Mouse (Mus musculus) embryonic facial prominence, embryonic 14.5 days (tissue): ENCODE measurements at regions not wholly inside any gene's neighbourhood (a gene's known extent, or its start where the extent isn't known, plus 50 kb on each side); places are given as distances from the start of the nearest gene placed in this dataset.
A peak's percentile ranks its signal among the peaks of the same experiment; 100 is the strongest.

Experiments
- ATAC-seq: fragments of 200-750 bp; cut with Nextera tagmentation; 2 replicates; pipeline ENCODE4 v1.8.0; 2017; ENCODE audit warnings: low read depth, moderate number of reproducible peaks, moderate TSS enrichment
- DNase-seq: peaks from one replicate; pipeline ENCODE4 v3.0.0-alpha.2; 2015; ENCODE audit warnings: low spot score
- H3K27ac ChIP-seq: fragments of 300-500 bp; sonication (generic); replicated peaks from 2 replicates; pipeline ENCODE4 v1.5.1; 2014; ENCODE audit warnings: low read depth, mild to moderate bottlenecking, low read length, moderate library complexity
- H3K27me3 ChIP-seq: fragments of 300-500 bp; sonication (generic); replicated peaks from 2 replicates; pipeline ENCODE4 v1.6.1; 2014; ENCODE audit warnings: low read length; ENCODE audit not compliant: control insufficient read depth, insufficient read depth
- H3K36me3 ChIP-seq: fragments of 300-500 bp; sonication (generic); 2 replicates; pipeline ENCODE4 v1.6.1; 2014; ENCODE audit warnings: low read length, mixed read lengths; ENCODE audit not compliant: control insufficient read depth, insufficient read depth
- H3K4me1 ChIP-seq: fragments of 300-500 bp; sonication (generic); 2 replicates; pipeline ENCODE4 v1.6.1; 2014; ENCODE audit warnings: antibody characterized with exemption, low read length; ENCODE audit not compliant: control insufficient read depth, insufficient read depth
- H3K4me2 ChIP-seq: fragments of 300-500 bp; sonication (generic); 2 replicates; pipeline ENCODE4 v1.6.1; 2014; ENCODE audit warnings: low read depth, mild to moderate bottlenecking, low read length, moderate library complexity, mixed read lengths
- H3K4me3 ChIP-seq: fragments of 300-500 bp; sonication (generic); 2 replicates; pipeline ENCODE4 v1.5.1; 2014; ENCODE audit warnings: low read depth, mild to moderate bottlenecking, low read length
- H3K9ac ChIP-seq: fragments of 300-500 bp; sonication (generic); 2 replicates; pipeline ENCODE4 v1.6.1; 2014; ENCODE audit warnings: low read depth, mild to moderate bottlenecking, low read length, moderate library complexity, mixed read lengths
- H3K9me3 ChIP-seq: fragments of 300-500 bp; sonication (generic); 2 replicates; pipeline ENCODE4 v1.6.1; 2016; ENCODE audit warnings: low read length; ENCODE audit not compliant: control insufficient read depth
- WGBS: fragments of 180-500 bp; shearing (Covaris S2); extraction: QIAGEN DNeasy Blood & Tissue Kit; methylation state at CpG from one replicate; pipeline ENCODE4 v1.1.7; 2014; 5-methylcytosine and 5-hydroxymethylcytosine counted together

- Histone ChIP-seq H3K4me3 (no peak overlapping the region), H3K9ac (no peak overlapping the region), H3K9me3 (peaks cover 6% of the 10 kb centered on the region), H3K36me3 (no peaks in the 10 kb centered on the region), H3K4me2 (no peak overlapping the region), H3K27me3 (no peaks in the 10 kb centered on the region), H3K4me1 (peaks cover 9% of the 10 kb centered on the region; the same call in 1 of the 2 replicates), H3K27ac (no peak overlapping the region)
- 91% methylated on average over 7 of the region's 7 CpGs for WGBS
- no peak for DNase-seq
- ATAC-seq = no peak
Observed at GRCm38 (mm10) chr9:116366713-116367112, 191.6 kb upstream of the Tgfbr2 start.

DNA sequence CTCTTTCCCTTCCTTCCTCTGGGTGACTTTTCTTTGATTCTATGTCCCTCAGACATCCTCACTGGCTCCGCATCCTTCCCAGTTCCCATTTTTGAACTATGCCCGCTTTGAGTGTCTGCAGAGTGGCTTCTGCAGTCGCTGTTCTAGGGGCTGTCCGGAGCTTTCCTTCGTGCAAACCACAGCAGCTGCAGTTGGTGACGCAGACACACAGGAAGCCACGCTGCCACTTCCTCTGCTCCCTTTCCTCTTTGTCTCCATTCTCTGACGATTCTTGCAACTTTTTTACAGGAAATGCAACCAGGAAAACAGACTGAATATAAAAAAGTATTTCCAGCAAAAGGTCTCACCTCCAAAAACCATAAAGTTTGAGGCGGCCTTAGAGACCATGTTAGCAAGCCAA lies 191.0 kb upstream of the Tgfbr2 start:
- Histone ChIP-seq H3K9ac (no peak overlapping the region), H3K9me3 (peaks cover 9% of the 10 kb centered on the region), H3K27ac (no peak overlapping the region), H3K4me1 (peaks cover 9% of the 10 kb centered on the region; the same call in 1 of the 2 replicates), H3K36me3 (no peaks in the 10 kb centered on the region), H3K4me3 (no peak overlapping the region), H3K4me2 (no peak overlapping the region), H3K27me3 (no peaks in the 10 kb centered on the region)
- DNase-seq = no peak
- no peak for ATAC-seq
- WGBS = 71% methylated on average over 9 of the region's 9 CpGs

DNA sequence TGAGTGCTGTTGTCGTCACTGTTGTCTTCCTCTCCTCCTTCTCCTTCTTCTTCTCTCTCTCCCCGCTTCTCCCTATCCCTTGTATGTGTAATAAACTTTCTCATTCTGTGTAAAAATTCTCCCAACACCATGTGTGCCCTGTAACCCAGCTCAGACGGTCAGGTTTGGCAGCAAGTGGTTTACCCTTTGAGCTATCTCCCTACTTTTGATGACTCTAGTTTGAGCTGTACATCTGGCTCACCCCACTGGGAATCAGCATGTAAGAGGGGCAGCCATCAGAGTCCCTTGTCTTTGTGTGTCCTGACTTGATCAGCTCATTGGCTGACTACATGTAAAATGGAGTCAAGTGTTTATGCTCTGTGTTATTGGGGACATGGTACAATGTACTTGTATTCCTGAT lies 190.5 kb upstream of the Tgfbr2 start:
- WGBS = 76% methylated on average over 3 of the region's 3 CpGs
- peaks cover 9% of the 10 kb centered on the region; the same call in 1 of the 2 replicates for H3K4me1 ChIP-seq
- DNase-seq = no peak

GRCm38 (mm10) chr9:116365016-116365685 lies 190.0 kb upstream of the Tgfbr2 start:
- Histone ChIP-seq H3K9me3 (peaks cover 9% of the 10 kb centered on the region), H3K27ac (no peak overlapping the region), H3K27me3 (no peaks in the 10 kb centered on the region), H3K4me3 (no peak overlapping the region), H3K36me3 (no peaks in the 10 kb centered on the region), H3K9ac (no peak overlapping the region), H3K4me2 (no peak overlapping the region), H3K4me1 (peaks cover 9% of the 10 kb centered on the region; the same call in 1 of the 2 replicates)
- DNase-seq (no peak), ATAC-seq (no peak)
- WGBS = 65% methylated on average over 12 of the region's 12 CpGs

More for the DNA sequence above, 190.5 kb upstream of the Tgfbr2 start:
- H3K36me3 ChIP-seq = no peaks in the 10 kb centered on the region
- H3K4me2 ChIP-seq = no peak overlapping the region
- no peak overlapping the region for H3K9ac ChIP-seq
- H3K9me3 ChIP-seq = peaks cover 9% of the 10 kb centered on the region
- no peak overlapping the region for H3K27ac ChIP-seq
- no peak for ATAC-seq
- H3K4me3 ChIP-seq = no peak overlapping the region
- no peaks in the 10 kb centered on the region for H3K27me3 ChIP-seq

DNA sequence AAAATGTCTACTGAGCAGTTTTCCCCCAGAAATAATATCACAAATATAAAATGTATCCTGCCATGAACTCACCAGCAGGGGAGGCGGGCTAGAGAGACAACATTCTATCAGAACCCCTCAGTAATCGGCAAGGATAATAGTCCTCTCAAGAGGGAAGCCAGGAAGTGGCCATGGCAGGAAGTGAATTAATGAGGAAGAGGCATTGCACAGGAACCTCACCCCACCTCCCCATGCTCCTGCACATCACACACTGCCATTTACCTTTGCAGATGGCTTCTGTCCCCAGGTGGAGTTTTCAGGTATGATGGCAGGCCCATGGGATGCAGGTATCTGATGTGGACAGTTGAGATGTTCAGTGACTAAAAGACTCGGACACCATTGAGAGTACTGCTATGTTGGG lies 185.9 kb upstream of the Tgfbr2 start:
- H3K9ac ChIP-seq = no peak overlapping the region
- no peak overlapping the region for H3K27ac ChIP-seq
- no peak overlapping the region for H3K4me2 ChIP-seq
- peaks cover 9% of the 10 kb centered on the region for H3K9me3 ChIP-seq
- no peaks in the 10 kb centered on the region for H3K4me1 ChIP-seq
- no peak overlapping the region for H3K4me3 ChIP-seq
- no peaks in the 10 kb centered on the region for H3K36me3 ChIP-seq
- no peaks in the 10 kb centered on the region for H3K27me3 ChIP-seq
- WGBS = 84% methylated on average over 3 of the region's 3 CpGs
- ATAC-seq (no peak), DNase-seq (no peak)

DNA sequence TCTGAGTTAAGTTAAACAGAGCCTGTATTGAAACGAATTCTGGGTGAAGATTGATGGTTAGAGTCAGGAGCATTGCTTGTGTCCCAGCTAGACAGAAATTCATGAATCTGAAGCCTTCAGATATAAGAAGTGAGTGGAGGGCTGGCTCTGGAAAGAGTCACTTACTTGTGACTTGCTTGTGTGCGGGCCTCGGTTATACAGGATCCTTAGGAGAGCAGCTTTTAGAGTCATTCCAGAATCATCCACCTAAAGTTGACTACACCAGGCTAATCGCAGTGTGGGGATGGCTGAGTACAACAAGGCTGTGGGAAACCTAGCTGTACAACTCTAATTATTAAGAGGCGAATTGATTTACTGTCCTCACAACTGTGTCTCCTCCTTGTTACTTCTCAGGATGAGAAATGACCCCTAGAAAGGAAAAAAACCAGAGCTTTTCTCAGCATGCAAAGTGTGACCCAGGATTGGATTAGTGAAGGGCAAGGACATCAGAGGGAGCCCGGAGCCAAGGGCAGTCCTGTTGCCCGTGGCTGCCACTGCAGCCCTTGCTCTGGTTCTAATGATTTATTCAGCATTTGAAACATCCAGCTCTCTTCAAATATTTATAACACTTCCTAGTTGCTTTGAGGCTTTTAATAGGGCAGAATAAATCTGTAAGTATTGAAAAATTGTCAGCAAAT lies 179.0 kb upstream of the Tgfbr2 start:
- H3K4me1 ChIP-seq = peaks cover 5% of the 10 kb centered on the region; the same call in 1 of the 2 replicates
- H3K9ac ChIP-seq = no peak overlapping the region
- H3K9me3 ChIP-seq = no peaks in the 10 kb centered on the region
- H3K27me3 ChIP-seq = no peaks in the 10 kb centered on the region
- no peak overlapping the region for H3K4me2 ChIP-seq
- H3K36me3 ChIP-seq = no peaks in the 10 kb centered on the region
- WGBS = 81% methylated on average over 7 of the region's 7 CpGs
- no peak for ATAC-seq
- H3K4me3 ChIP-seq = no peak overlapping the region
- DNase-seq = no peak
- no peak overlapping the region for H3K27ac ChIP-seq

GRCm38 (mm10) chr9:116352801-116353494 lies 177.8 kb upstream of the Tgfbr2 start:
- no peak overlapping the region for H3K9ac ChIP-seq
- 77% methylated on average over 4 of the region's 4 CpGs for WGBS
- H3K4me2 ChIP-seq = no peak overlapping the region
- ATAC-seq (no peak), DNase-seq (no peak)
- H3K4me1 ChIP-seq = peaks cover 5% of the 10 kb centered on the region; the same call in 1 of the 2 replicates
- no peaks in the 10 kb centered on the region for H3K36me3 ChIP-seq
- H3K27me3 ChIP-seq = no peaks in the 10 kb centered on the region
- no peak overlapping the region for H3K27ac ChIP-seq
- no peak overlapping the region for H3K4me3 ChIP-seq
- H3K9me3 ChIP-seq = no peaks in the 10 kb centered on the region

GRCm38 (mm10) chr9:116350804-116351547 lies 175.8 kb upstream of the Tgfbr2 start:
- Histone ChIP-seq H3K4me1 (peaks cover 5% of the 10 kb centered on the region; the same call in 1 of the 2 replicates), H3K36me3 (no peaks in the 10 kb centered on the region), H3K9ac (no peak overlapping the region), H3K27me3 (no peaks in the 10 kb centered on the region), H3K4me2 (no peak overlapping the region), H3K27ac (peak overlapping the region; percentile 22), H3K9me3 (no peaks in the 10 kb centered on the region), H3K4me3 (no peak overlapping the region)
- ATAC-seq (no peak), DNase-seq (peak; percentile 67)
- WGBS = 52% methylated on average over 10 of the region's 10 CpGs
